Mouse (Mus musculus) midbrain, embryonic 14.5 days (tissue): ENCODE measurements around the gene Akr1e1. TPM values are rescaled to one million over a fixed set of nuclear protein-coding genes. Genes with fewer than 3 reads are reported as not detected.

Source experiments
- ATAC-seq: fragments of 200-750 bp; cut with Nextera tagmentation; 2 replicates; pipeline ENCODE4 v1.8.0; 2017; ENCODE audit warnings: moderate number of reproducible peaks, moderate library complexity; ENCODE audit not compliant: low FRiP score, low TSS enrichment
- DNase-seq: peaks from one replicate; pipeline ENCODE4 v3.0.0-alpha.2; 2015
- H3K27ac ChIP-seq: fragments of 300-500 bp; sonication (generic); replicated peaks from 2 replicates; pipeline ENCODE4 v1.5.1; 2014; ENCODE audit warnings: mild to moderate bottlenecking, low read depth, low read length, moderate library complexity
- H3K27me3 ChIP-seq: fragments of 300-500 bp; sonication (generic); 2 replicates; pipeline ENCODE4 v1.6.1; 2014; ENCODE audit warnings: low read length, control low read depth, mixed read lengths; ENCODE audit not compliant: control insufficient read depth, insufficient read depth
- H3K36me3 ChIP-seq: fragments of 300-500 bp; sonication (generic); 2 replicates; pipeline ENCODE4 v1.6.1; 2014; ENCODE audit warnings: low read length, control low read depth; ENCODE audit not compliant: control insufficient read depth, insufficient read depth
- H3K4me1 ChIP-seq: fragments of 300-500 bp; sonication (generic); 2 replicates; pipeline ENCODE4 v1.6.1; 2014; ENCODE audit warnings: mild to moderate bottlenecking, antibody characterized with exemption, low read length, control low read depth; ENCODE audit not compliant: control insufficient read depth, insufficient read depth
- H3K4me2 ChIP-seq: fragments of 300-500 bp; sonication (generic); 2 replicates; pipeline ENCODE4 v1.6.1; 2014; ENCODE audit warnings: mild to moderate bottlenecking, low read length, moderate library complexity
- H3K4me3 ChIP-seq: fragments of 300-500 bp; sonication (generic); replicated peaks from 2 replicates; pipeline ENCODE4 v1.5.1; 2014; ENCODE audit warnings: low read depth, low read length
- H3K9ac ChIP-seq: fragments of 300-500 bp; sonication (generic); replicated peaks from 2 replicates; pipeline ENCODE4 v1.6.1; 2014; ENCODE audit warnings: mild to moderate bottlenecking, low read length, moderate library complexity
- H3K9me3 ChIP-seq: fragments of 300-500 bp; sonication (generic); 2 replicates; pipeline ENCODE4 v1.6.1; 2016; ENCODE audit warnings: low read length, control low read depth, mixed read lengths; ENCODE audit not compliant: control insufficient read depth
- WGBS: fragments of 180-500 bp; shearing (Covaris S2); extraction: QIAGEN DNeasy Blood & Tissue Kit; methylation state at CpG from one replicate; pipeline ENCODE4 v1.1.7; 2014; 5-methylcytosine and 5-hydroxymethylcytosine counted together
- polyA plus RNA-seq: library from polyadenylated mRNA; unstranded; fragments of >200 nt; fragmentation: Nextera tagmentation; extraction: Ambion mirVana; gene quantifications from 2 replicates; pipeline ENCODE4 v1.2.1, GENCODE M21; 2014

The Akr1e1 gene
- polyA plus RNA-seq, 1 experiment from 2014 or later, result 37.1 TPM

GRCm38 (mm10) chr13:4576921-4577320 is 32.1 kb downstream of the Akr1e1 start:
- WGBS, result 98% methylated on average over 1 of the region's 1 CpGs
- no peak overlapping the region for H3K27ac ChIP-seq
- no peak for ATAC-seq
- no peak overlapping the region for H3K4me3 ChIP-seq
- no peak overlapping the region for H3K4me2 ChIP-seq
- DNase-seq, result no peak
- H3K27me3 ChIP-seq, result no peaks in the 10 kb centered on the region
- H3K36me3 ChIP-seq, result no peaks in the 10 kb centered on the region
- H3K9me3 ChIP-seq, result no peaks in the 10 kb centered on the region
- no peaks in the 10 kb centered on the region for H3K4me1 ChIP-seq
- H3K9ac ChIP-seq, result no peak overlapping the region

- no peak within 1 kb of the TSS for H3K9ac ChIP-seq
- no peaks in the 10 kb centered on the region for H3K36me3 ChIP-seq
- H3K4me3 ChIP-seq, result no peak within 1 kb of the TSS
- no peaks in the 10 kb centered on the region for H3K4me1 ChIP-seq
- no peak for DNase-seq
- ATAC-seq, result no peak
- H3K9me3 ChIP-seq, result no peaks in the 10 kb centered on the region
- H3K4me2 ChIP-seq, result no peak within 1 kb of the TSS
- 83% methylated on average over 1 of the region's 1 CpGs for WGBS
- H3K27me3 ChIP-seq, result no peaks in the 10 kb centered on the region
- H3K27ac ChIP-seq, result no peak within 1 kb of the TSS
Observed at GRCm38 (mm10) chr13:4573871-4574270, 35.1 kb downstream of the Akr1e1 start, which contains the start of gene Akr1c21. TSS of gene Akr1c21 (plus strand) at chr13:4574075.

GRCm38 (mm10) chr13:4565996-4566395 is 43.0 kb downstream of the Akr1e1 start:
- H3K36me3 ChIP-seq, result no peaks in the 10 kb centered on the region
- H3K27me3 ChIP-seq, result no peaks in the 10 kb centered on the region
- no peak overlapping the region for H3K27ac ChIP-seq
- H3K4me3 ChIP-seq, result no peak overlapping the region
- no peaks in the 10 kb centered on the region for H3K4me1 ChIP-seq
- no peak for ATAC-seq
- no peak overlapping the region for H3K4me2 ChIP-seq
- no peaks in the 10 kb centered on the region for H3K9me3 ChIP-seq
- no peak for DNase-seq
- no peak overlapping the region for H3K9ac ChIP-seq
- 92% methylated on average over 2 of the region's 2 CpGs for WGBS

- no peaks in the 10 kb centered on the region for H3K36me3 ChIP-seq
- no peak overlapping the region for H3K4me3 ChIP-seq
- no peak for ATAC-seq
- no peak for DNase-seq
- no peaks in the 10 kb centered on the region for H3K27me3 ChIP-seq
- no peaks in the 10 kb centered on the region for H3K9me3 ChIP-seq
- no peaks in the 10 kb centered on the region for H3K4me1 ChIP-seq
- H3K27ac ChIP-seq, result no peak overlapping the region
- no peak overlapping the region for H3K4me2 ChIP-seq
- H3K9ac ChIP-seq, result no peak overlapping the region
Observed at GRCm38 (mm10) chr13:4560500-4560899, 48.5 kb downstream of the Akr1e1 start.

GRCm38 (mm10) chr13:4559143-4559542 is 49.8 kb downstream of the Akr1e1 start:
- DNase-seq (no peak), ATAC-seq (no peak)
- Histone ChIP-seq H3K4me1 (no peaks in the 10 kb centered on the region), H3K36me3 (no peaks in the 10 kb centered on the region), H3K4me2 (no peak overlapping the region), H3K9me3 (no peaks in the 10 kb centered on the region), H3K27me3 (no peaks in the 10 kb centered on the region), H3K4me3 (no peak overlapping the region), H3K27ac (no peak overlapping the region), H3K9ac (no peak overlapping the region)
- 56% methylated on average over 1 of the region's 1 CpGs for WGBS

Other genes with a start within 250 kb of the Akr1e1 start
- gene Akr1c6, start 174.9 kb downstream of the Akr1e1 start, polyA plus RNA-seq, result not detected in 2 replicates
- gene Akr1c20, start 85.8 kb downstream of the Akr1e1 start, polyA plus RNA-seq, result not detected in 2 replicates
- not detected in 2 replicates for gene Akr1c21, start 35.1 kb downstream of the Akr1e1 start, polyA plus RNA-seq